Mouse (Mus musculus) forebrain, embryonic 12.5 days (tissue): ENCODE data around the gene Cfap77. TPM values are rescaled to one million over a fixed set of nuclear protein-coding genes. Genes with fewer than 3 reads are reported as not detected.

Source experiments
- ATAC-seq: fragments of 200-750 bp; cut with Nextera tagmentation; 2 replicates; pipeline ENCODE4 v1.8.0; 2017; ENCODE audit warnings: moderate TSS enrichment; ENCODE audit not compliant: low FRiP score
- H3K27ac ChIP-seq: fragments of 300-500 bp; sonication (generic); 2 replicates; pipeline ENCODE4 v1.5.1; 2016; ENCODE audit warnings: mild to moderate bottlenecking
- H3K27me3 ChIP-seq: fragments of 300-500 bp; sonication (generic); 2 replicates; pipeline ENCODE4 v1.6.1; 2016; ENCODE audit warnings: mild to moderate bottlenecking
- H3K36me3 ChIP-seq: fragments of 300-500 bp; sonication (generic); replicated peaks from 2 replicates; pipeline ENCODE4 v1.6.1; 2016; ENCODE audit warnings: mild to moderate bottlenecking
- H3K4me1 ChIP-seq: fragments of 300-500 bp; sonication (generic); 2 replicates; pipeline ENCODE4 v1.6.1; 2016
- H3K4me2 ChIP-seq: fragments of 300-500 bp; sonication (generic); 2 replicates; pipeline ENCODE4 v1.6.1; 2016; ENCODE audit warnings: mild to moderate bottlenecking, moderate library complexity
- H3K4me3 ChIP-seq: fragments of 300-500 bp; sonication (generic); replicated peaks from 2 replicates; pipeline ENCODE4 v1.5.1; 2016; ENCODE audit warnings: mild to moderate bottlenecking
- H3K9ac ChIP-seq: fragments of 300-500 bp; sonication (generic); 2 replicates; pipeline ENCODE4 v1.6.1; 2016; ENCODE audit warnings: mild to moderate bottlenecking
- H3K9me3 ChIP-seq: fragments of 300-500 bp; sonication (generic); 2 replicates; pipeline ENCODE4 v1.6.1; 2016
- WGBS: fragments of 180-500 bp; shearing (Covaris S2); methylation state at CpG from one replicate; pipeline ENCODE4 v1.1.7; 2016; 5-methylcytosine and 5-hydroxymethylcytosine counted together
- polyA plus RNA-seq: library from polyadenylated mRNA; unstranded; fragments of >200 nt; fragmentation: Nextera tagmentation; extraction: Ambion mirVana; gene quantifications from 2 replicates; pipeline ENCODE4 v1.2.1, GENCODE M21; 2016

Cfap77 gene
- polyA plus RNA-seq, 1 experiment from 2014 or later, result 0.26 TPM

DNA sequence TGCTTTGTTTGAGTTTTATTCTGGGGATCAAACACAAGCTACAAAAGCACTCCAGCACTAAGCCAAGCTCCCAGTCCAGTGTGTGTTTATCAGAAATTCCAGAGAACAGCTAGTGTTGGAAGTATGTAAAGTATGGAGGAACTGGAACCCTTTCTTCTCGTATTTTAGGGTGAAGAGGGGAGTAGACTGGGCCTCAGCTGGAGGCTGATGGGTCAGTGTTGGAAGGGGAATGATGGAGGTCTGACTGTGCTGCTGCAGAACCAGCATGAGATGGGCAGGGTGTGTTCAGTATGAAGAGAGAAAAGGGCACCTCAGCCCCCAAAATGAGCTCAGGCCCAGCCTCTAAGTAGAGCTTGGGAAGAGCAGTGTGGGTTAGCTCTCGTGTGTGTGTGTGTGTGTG lies 21.4 kb upstream of the Cfap77 start:
- ATAC-seq, result no peak
- Histone ChIP-seq H3K9ac (no peak overlapping the region), H3K4me2 (no peak overlapping the region), H3K36me3 (peaks cover 86% of the 10 kb centered on the region), H3K27me3 (no peaks in the 10 kb centered on the region), H3K9me3 (no peaks in the 10 kb centered on the region), H3K4me1 (no peaks in the 10 kb centered on the region), H3K27ac (no peak overlapping the region), H3K4me3 (no peak overlapping the region)
- WGBS, result 86% methylated on average over 2 of the region's 2 CpGs

GRCm38 (mm10) chr2:29075331-29076070 lies 20.6 kb upstream of the Cfap77 start:
- ATAC-seq, result no peak
- 95% methylated on average over 11 of the region's 11 CpGs for WGBS
- H3K36me3 ChIP-seq, result peaks cover 86% of the 10 kb centered on the region

GRCm38 (mm10) chr2:29074676-29075075 lies 19.8 kb upstream of the Cfap77 start:
- ATAC-seq, result no peak
- Histone ChIP-seq H3K36me3 (peaks cover 85% of the 10 kb centered on the region), H3K4me2 (no peak overlapping the region), H3K4me3 (no peak overlapping the region), H3K27me3 (no peaks in the 10 kb centered on the region), H3K27ac (no peak overlapping the region), H3K4me1 (no peaks in the 10 kb centered on the region), H3K9ac (no peak overlapping the region), H3K9me3 (no peaks in the 10 kb centered on the region)
- 92% methylated on average over 7 of the region's 7 CpGs for WGBS

More at GRCm38 (mm10) chr2:29075331-29076070, 20.6 kb upstream of the Cfap77 start:
- Histone ChIP-seq H3K9ac (no peak overlapping the region), H3K9me3 (no peaks in the 10 kb centered on the region), H3K27ac (no peak overlapping the region), H3K4me3 (no peak overlapping the region), H3K27me3 (no peaks in the 10 kb centered on the region), H3K4me1 (no peaks in the 10 kb centered on the region), H3K4me2 (no peak overlapping the region)

GRCm38 (mm10) chr2:29066410-29066809 lies 11.5 kb upstream of the Cfap77 start:
- WGBS, result 59% methylated on average over 7 of the region's 7 CpGs
- ATAC-seq, result no peak
- peaks cover 48% of the 10 kb centered on the region for H3K36me3 ChIP-seq

DNA sequence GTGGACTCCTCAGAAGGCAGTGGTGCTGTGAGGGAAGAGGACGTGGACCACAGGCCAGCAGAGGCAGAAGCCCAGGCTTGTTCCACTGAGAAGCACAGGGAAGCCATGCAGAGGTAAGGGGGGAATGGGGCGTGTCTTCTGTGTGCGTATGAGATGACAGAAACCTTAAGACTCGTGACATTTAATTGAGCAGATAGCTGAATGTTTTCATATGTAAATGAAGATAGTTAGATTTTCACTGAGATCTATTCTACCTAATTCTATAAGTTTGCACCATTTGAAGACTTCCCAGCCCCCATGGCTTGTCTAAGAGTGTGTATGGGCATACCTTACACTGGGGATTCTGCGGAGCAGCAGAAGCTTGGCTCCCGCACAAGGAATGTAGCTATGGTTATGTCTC lies 10.9 kb upstream of the Cfap77 start:
- no peak for ATAC-seq
- Histone ChIP-seq H3K9me3 (no peaks in the 10 kb centered on the region), H3K27ac (no peak overlapping the region), H3K9ac (no peak overlapping the region), H3K27me3 (no peaks in the 10 kb centered on the region), H3K4me1 (peaks cover 13% of the 10 kb centered on the region), H3K36me3 (peaks cover 41% of the 10 kb centered on the region), H3K4me2 (no peak overlapping the region), H3K4me3 (no peak overlapping the region)
- 88% methylated on average over 6 of the region's 6 CpGs for WGBS

More at GRCm38 (mm10) chr2:29066410-29066809, 11.5 kb upstream of the Cfap77 start:
- H3K27ac ChIP-seq, result no peak overlapping the region
- H3K4me3 ChIP-seq, result no peak overlapping the region
- no peaks in the 10 kb centered on the region for H3K27me3 ChIP-seq
- H3K4me2 ChIP-seq, result no peak overlapping the region
- no peak overlapping the region for H3K9ac ChIP-seq
- peaks cover 6% of the 10 kb centered on the region for H3K4me1 ChIP-seq
- no peaks in the 10 kb centered on the region for H3K9me3 ChIP-seq

GRCm38 (mm10) chr2:29060135-29060597 lies 5.3 kb upstream of the Cfap77 start, which contains the start of gene Ttf1:
TSS of gene Ttf1 (plus strand) at chr2:29060262.
- H3K27ac ChIP-seq, result peak within 1 kb of the TSS; percentile 95
- ATAC-seq, result peak; percentile 96
- WGBS, result under 1% methylated on average over 41 of the region's 41 CpGs

GRCm38 (mm10) chr2:29054545-29054935 lies 326 bp downstream of the Cfap77 start:
- no peak for ATAC-seq
- Histone ChIP-seq H3K27me3 (peaks cover 79% of the 10 kb centered on the region), H3K9ac (peak overlapping the region; percentile 68), H3K4me1 (peaks cover 35% of the 10 kb centered on the region), H3K9me3 (no peaks in the 10 kb centered on the region), H3K4me3 (peak overlapping the region; percentile 48), H3K27ac (no peak overlapping the region), H3K4me2 (peak overlapping the region; percentile 83), H3K36me3 (no peaks in the 10 kb centered on the region)
- 2% methylated on average over 30 of the region's 30 CpGs for WGBS

More at GRCm38 (mm10) chr2:29060135-29060597, 5.3 kb upstream of the Cfap77 start, which contains the start of gene Ttf1:
- Histone ChIP-seq H3K9me3 (no peaks in the 10 kb centered on the region), H3K36me3 (0 out of 2 replicates have a peak, but pooled peaks cover 1% of the 10 kb centered on the region), H3K9ac (peak within 1 kb of the TSS; percentile 79), H3K4me1 (peaks cover 11% of the 10 kb centered on the region), H3K4me3 (peak within 1 kb of the TSS; percentile 95), H3K4me2 (peak within 1 kb of the TSS; percentile 86), H3K27me3 (peaks cover 26% of the 10 kb centered on the region)

- Histone ChIP-seq H3K36me3 (no peaks in the 10 kb centered on the region), H3K4me1 (peaks cover 35% of the 10 kb centered on the region), H3K4me3 (peak overlapping the region; percentile 48), H3K27ac (no peak overlapping the region), H3K27me3 (peaks cover 84% of the 10 kb centered on the region), H3K9me3 (no peaks in the 10 kb centered on the region), H3K9ac (no peak overlapping the region), H3K4me2 (peak overlapping the region; percentile 83)
- peak; percentile 49; the same call in 1 of the 2 replicates for ATAC-seq
- WGBS, result 2% methylated on average over 20 of the region's 20 CpGs
Observed at GRCm38 (mm10) chr2:29053802-29054544, 893 bp downstream of the Cfap77 start.

DNA sequence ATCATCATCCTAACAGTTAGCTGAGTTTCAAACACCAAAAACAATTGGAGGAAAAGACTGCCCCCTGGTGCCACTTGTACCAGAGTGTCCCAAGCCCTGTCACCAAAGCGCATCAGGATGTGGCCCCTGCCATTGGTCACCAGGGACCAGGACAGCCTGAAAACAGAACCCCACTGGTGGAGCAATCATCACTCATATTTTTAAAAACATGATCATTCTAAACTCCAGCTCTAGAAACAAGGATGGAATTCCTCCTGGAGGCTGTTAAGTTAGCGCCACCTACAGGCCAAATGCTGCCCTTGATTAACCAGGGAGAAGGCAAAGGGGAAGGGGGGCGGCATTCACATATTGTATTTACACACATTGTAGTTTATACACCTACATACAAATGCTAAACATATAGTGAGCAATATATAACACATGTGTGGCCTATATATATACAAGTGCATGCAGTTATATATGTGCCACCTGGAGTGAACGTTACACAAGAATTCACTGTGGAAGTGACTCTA lies 1.9 kb downstream of the Cfap77 start:
- H3K36me3 ChIP-seq, result no peaks in the 10 kb centered on the region
- peaks cover 87% of the 10 kb centered on the region for H3K27me3 ChIP-seq
- 25% methylated on average over 4 of the region's 4 CpGs for WGBS
- H3K4me2 ChIP-seq, result no peak overlapping the region
- H3K9ac ChIP-seq, result no peak overlapping the region
- ATAC-seq, result peak; percentile 51; the same call in 1 of the 2 replicates
- H3K4me1 ChIP-seq, result peaks cover 35% of the 10 kb centered on the region
- no peaks in the 10 kb centered on the region for H3K9me3 ChIP-seq
- H3K27ac ChIP-seq, result no peak overlapping the region
- H3K4me3 ChIP-seq, result no peak overlapping the region

GRCm38 (mm10) chr2:29051932-29052331 lies 2.9 kb downstream of the Cfap77 start:
- 55% methylated on average over 5 of the region's 5 CpGs for WGBS
- Histone ChIP-seq H3K4me1 (peaks cover 35% of the 10 kb centered on the region), H3K27ac (no peak overlapping the region), H3K9ac (no peak overlapping the region), H3K4me2 (no peak overlapping the region), H3K27me3 (peaks cover 87% of the 10 kb centered on the region), H3K36me3 (no peaks in the 10 kb centered on the region), H3K4me3 (no peak overlapping the region), H3K9me3 (no peaks in the 10 kb centered on the region)
- no peak for ATAC-seq

GRCm38 (mm10) chr2:29046151-29046550 lies 8.7 kb downstream of the Cfap77 start:
- H3K4me3 ChIP-seq, result no peak overlapping the region
- 0 out of 2 replicates have a peak overlapping the region, but pooled peaks have one; percentile 17 for H3K4me2 ChIP-seq
- H3K9me3 ChIP-seq, result no peaks in the 10 kb centered on the region
- peaks cover 99% of the 10 kb centered on the region for H3K27me3 ChIP-seq
- H3K9ac ChIP-seq, result no peak overlapping the region
- no peaks in the 10 kb centered on the region for H3K36me3 ChIP-seq
- H3K4me1 ChIP-seq, result peaks cover 34% of the 10 kb centered on the region
- 4% methylated on average over 16 of the region's 16 CpGs for WGBS
- H3K27ac ChIP-seq, result no peak overlapping the region
- ATAC-seq, result no peak; the same call in 1 of the 2 replicates

DNA sequence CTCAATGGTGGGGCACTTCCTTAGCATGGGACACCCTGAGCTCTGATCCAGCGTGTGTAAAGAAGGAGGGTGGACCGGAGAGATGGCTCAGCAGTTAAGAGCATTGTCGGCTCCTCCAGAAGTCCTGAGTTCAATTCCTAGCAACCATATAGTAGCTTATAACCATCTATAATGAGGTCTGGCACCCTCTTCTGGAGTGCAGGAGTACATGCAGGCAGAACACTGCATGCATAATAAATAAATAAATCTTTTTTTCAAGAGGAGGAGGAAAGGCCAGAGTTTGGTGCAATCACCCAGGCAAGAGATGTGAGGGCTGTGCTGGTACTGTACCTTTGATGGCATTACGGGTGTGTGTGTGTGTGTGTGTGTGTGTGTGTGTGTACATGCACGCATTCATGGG lies 12.7 kb downstream of the Cfap77 start:
- ATAC-seq, result no peak
- Histone ChIP-seq H3K4me2 (no peak overlapping the region), H3K9ac (no peak overlapping the region), H3K4me1 (peaks cover 38% of the 10 kb centered on the region), H3K9me3 (no peaks in the 10 kb centered on the region), H3K36me3 (no peaks in the 10 kb centered on the region), H3K27ac (no peak overlapping the region), H3K27me3 (peaks cover 100% of the 10 kb centered on the region), H3K4me3 (no peak overlapping the region)
- 82% methylated on average over 5 of the region's 5 CpGs for WGBS
